Mouse (Mus musculus) heart, postnatal 36 days (tissue): ENCODE results near the gene Snrnp35. TPM values are rescaled to one million over a fixed set of nuclear protein-coding genes. Genes with fewer than 3 reads are reported as not detected.
"Not testable (repeated sequence)": the region's sequence is repeated elsewhere in the genome, so short reads cannot be mapped to it uniquely, and the experiment has no call there.

ENCODE experiments used
- DNase-seq, 2 experiments: peaks; one replicate each; pipeline ENCODE4 v3.0.0; 2021 to 2022
- intact Hi-C: fragments of 180-260 bp; cut with DNase I; formaldehyde crosslinking; loops from one replicate; pipeline ENCODE4 v1.15.1; 2025
- total RNA-seq, 2 experiments: library from RNA; stranded (reverse); gene quantifications; 2 replicates each; pipeline ENCODE4 v1.2.3; 2021

Snrnp35 gene
- total RNA-seq, 2 experiments from 2014 or later, result 9.7 to 18.2 TPM

- peak; percentile 64 to 75 for DNase-seq
- intact Hi-C loops, result loop anchor here (2.0 kb wide), 1 partner anchor 32 kb away; the partner anchor contains the start of gene Rilpl1
Measured at GRCm38 (mm10) chr5:124498221-124498876, 15.4 kb downstream of the Snrnp35 start.

GRCm38 (mm10) chr5:124499001-124499400, 16.1 kb downstream of the Snrnp35 start:
- no peak for DNase-seq
- intact Hi-C loops, result loop anchor here (2.0 kb wide), 1 partner anchor 32 kb away; the partner anchor contains the start of gene Rilpl1

- intact Hi-C loops, result loop anchor here (2.0 kb wide), 1 partner anchor 37 kb away; no protein-coding TSS in a partner anchor
- not testable (repeated sequence) for DNase-seq
Measured at GRCm38 (mm10) chr5:124500037-124500436, 17.1 kb downstream of the Snrnp35 start.

GRCm38 (mm10) chr5:124500573-124500972, 17.6 kb downstream of the Snrnp35 start:
- intact Hi-C loops, result loop anchor here (2.0 kb wide), 1 partner anchor 36 kb away; no protein-coding TSS in a partner anchor

GRCm38 (mm10) chr5:124501541-124501940, 18.6 kb downstream of the Snrnp35 start:
- intact Hi-C loops, result loop anchor here (2.0 kb wide), 1 partner anchor 35 kb away; no protein-coding TSS in a partner anchor
- no peak for DNase-seq

More at GRCm38 (mm10) chr5:124500573-124500972, 17.6 kb downstream of the Snrnp35 start:
- DNase-seq, result peak in 1 of 2 experiments; percentile 35

- intact Hi-C loops, result no loop called here
- no peak for DNase-seq
Measured at GRCm38 (mm10) chr5:124503742-124504141, 20.8 kb downstream of the Snrnp35 start.

- intact Hi-C loops, result no loop called here
- no peak for DNase-seq
Measured at GRCm38 (mm10) chr5:124505235-124505634, 22.3 kb downstream of the Snrnp35 start.

- DNase-seq, result peak in 1 of 2 experiments; percentile 56
- intact Hi-C loops, result no loop called here
Measured at GRCm38 (mm10) chr5:124506731-124507359, 23.9 kb downstream of the Snrnp35 start.

GRCm38 (mm10) chr5:124509200-124509599, 26.3 kb downstream of the Snrnp35 start:
- no peak for DNase-seq
- intact Hi-C loops, result no loop called here

GRCm38 (mm10) chr5:124509742-124510237, 26.9 kb downstream of the Snrnp35 start:
- DNase-seq, result peak; percentile 72 to 76
- intact Hi-C loops, result loop anchor here (2.0 kb wide), 1 partner anchor 19 kb away; no protein-coding TSS in a partner anchor

GRCm38 (mm10) chr5:124510536-124511050, 27.7 kb downstream of the Snrnp35 start:
- peak in 1 of 2 experiments; percentile 38 for DNase-seq
- intact Hi-C loops, result loop anchor here (2.0 kb wide), 1 partner anchor 18 kb away; no protein-coding TSS in a partner anchor

GRCm38 (mm10) chr5:124515789-124516188, 32.9 kb downstream of the Snrnp35 start:
- DNase-seq, result no peak
- intact Hi-C loops, result no loop called here

- intact Hi-C loops, result no loop called here
Measured at GRCm38 (mm10) chr5:124518648-124519047, 35.7 kb downstream of the Snrnp35 start.

GRCm38 (mm10) chr5:124521588-124521987, 38.7 kb downstream of the Snrnp35 start:
- intact Hi-C loops, result no loop called here
- DNase-seq, result no peak

More at GRCm38 (mm10) chr5:124518648-124519047, 35.7 kb downstream of the Snrnp35 start:
- no peak for DNase-seq

- intact Hi-C loops, result no loop called here
Measured at GRCm38 (mm10) chr5:124523032-124523431, 40.1 kb downstream of the Snrnp35 start.

GRCm38 (mm10) chr5:124524943-124525342, 42.0 kb downstream of the Snrnp35 start:
- DNase-seq, result no peak
- intact Hi-C loops, result no loop called here

More at GRCm38 (mm10) chr5:124523032-124523431, 40.1 kb downstream of the Snrnp35 start:
- no peak for DNase-seq

- intact Hi-C loops, result loop anchor here (2.0 kb wide), 1 partner anchor 18 kb away; no protein-coding TSS in a partner anchor
Measured at GRCm38 (mm10) chr5:124528351-124528750, 45.4 kb downstream of the Snrnp35 start.

GRCm38 (mm10) chr5:124528791-124529190, 45.9 kb downstream of the Snrnp35 start:
- intact Hi-C loops, result loop anchor here (2.0 kb wide), 1 partner anchor 18 kb away; no protein-coding TSS in a partner anchor
- DNase-seq, result peak in 1 of 2 experiments; percentile 56

More at GRCm38 (mm10) chr5:124528351-124528750, 45.4 kb downstream of the Snrnp35 start:
- no peak for DNase-seq

- peak; percentile 47 to 61 for DNase-seq
- intact Hi-C loops, result loop anchor here (2.0 kb wide), 1 partner anchor 18 kb away; no protein-coding TSS in a partner anchor
Measured at GRCm38 (mm10) chr5:124529191-124529651, 46.3 kb downstream of the Snrnp35 start.

- intact Hi-C loops, result loop anchor here (2.0 kb wide), 3 partner anchors 19 to 47 kb away; partner anchors contain the start of gene Snrnp35
- peak in 1 of 2 experiments; percentile 48 for DNase-seq
Measured at GRCm38 (mm10) chr5:124529697-124530096, 46.8 kb downstream of the Snrnp35 start.
